Mouse (Mus musculus): ENCODE measurements around the gene Unc13d. TPM values are rescaled to one million over a fixed set of nuclear protein-coding genes. Genes with fewer than 3 reads are reported as not detected.
"Not testable (repeated sequence)": the region's sequence is repeated elsewhere in the genome, so short reads cannot be mapped to it uniquely, and the experiment has no call there.

Gene Unc13d
- 13.6 and 15.8 TPM in 2 replicates for total RNA-seq (2015)
- 15.5 and 26.1 TPM in 2 replicates for total RNA-seq (2017)

- peak; percentile 62 for ATAC-seq (replicated peaks; ENCODE audit: poor library complexity)
Measured at GRCm38 (mm10) chr11:116077446-116078204, at the start of gene Unc13d. Gene Unc13d, minus strand, starts transcription at chr11:116077961.

GRCm38 (mm10) chr11:116126261-116126660 lies 48.5 kb upstream of the Unc13d start:
- ATAC-seq (replicated peaks; ENCODE audit: poor library complexity) = no peak

GRCm38 (mm10) chr11:116121731-116122245 lies 44.0 kb upstream of the Unc13d start:
- ATAC-seq (replicated peaks; ENCODE audit: poor library complexity) = not testable (repeated sequence)

- 0 out of 2 replicates have a peak, but pooled peaks have one; percentile 48 for ATAC-seq (replicated peaks; ENCODE audit: poor library complexity)
Measured at GRCm38 (mm10) chr11:116117819-116118218, 40.1 kb upstream of the Unc13d start.

- ATAC-seq (replicated peaks; ENCODE audit: poor library complexity) = peak; percentile 91
Measured at GRCm38 (mm10) chr11:116117241-116117640, 39.5 kb upstream of the Unc13d start.

GRCm38 (mm10) chr11:116111611-116112203 lies 33.9 kb upstream of the Unc13d start:
- ATAC-seq (replicated peaks; ENCODE audit: poor library complexity) = no peak

GRCm38 (mm10) chr11:116111067-116111466 lies 33.3 kb upstream of the Unc13d start:
- ATAC-seq (replicated peaks; ENCODE audit: poor library complexity) = no peak

GRCm38 (mm10) chr11:116110540-116110939 lies 32.8 kb upstream of the Unc13d start:
- ATAC-seq (replicated peaks; ENCODE audit: poor library complexity) = peak; percentile 32

- 0 out of 2 replicates have a peak, but pooled peaks have one; percentile 13 for ATAC-seq (replicated peaks; ENCODE audit: poor library complexity)
Measured at GRCm38 (mm10) chr11:116110131-116110530, 32.4 kb upstream of the Unc13d start.

GRCm38 (mm10) chr11:116109441-116110081 lies 31.8 kb upstream of the Unc13d start:
- peak; percentile 54 for ATAC-seq (replicated peaks; ENCODE audit: poor library complexity)

GRCm38 (mm10) chr11:116108464-116109137 lies 30.8 kb upstream of the Unc13d start:
- 0 out of 2 replicates have a peak, but pooled peaks have one; percentile 8 for ATAC-seq (replicated peaks; ENCODE audit: poor library complexity)

- no peak for ATAC-seq (replicated peaks; ENCODE audit: poor library complexity)
Measured at GRCm38 (mm10) chr11:116107777-116108285, 30.1 kb upstream of the Unc13d start.

GRCm38 (mm10) chr11:116106963-116107776 lies 29.4 kb upstream of the Unc13d start:
- ATAC-seq (replicated peaks; ENCODE audit: poor library complexity) = no peak

- ATAC-seq (replicated peaks; ENCODE audit: poor library complexity) = no peak
Measured at GRCm38 (mm10) chr11:116106154-116106962, 28.6 kb upstream of the Unc13d start.

- ATAC-seq (replicated peaks; ENCODE audit: poor library complexity) = no peak
Measured at GRCm38 (mm10) chr11:116105065-116105464, 27.3 kb upstream of the Unc13d start.

- ATAC-seq (replicated peaks; ENCODE audit: poor library complexity) = 0 out of 2 replicates have a peak, but pooled peaks have one; percentile 8
Measured at GRCm38 (mm10) chr11:116104006-116104646, 26.4 kb upstream of the Unc13d start.

GRCm38 (mm10) chr11:116103572-116103971 lies 25.8 kb upstream of the Unc13d start:
- ATAC-seq (replicated peaks; ENCODE audit: poor library complexity) = no peak

GRCm38 (mm10) chr11:116102472-116102871 lies 24.7 kb upstream of the Unc13d start:
- ATAC-seq (replicated peaks; ENCODE audit: poor library complexity) = no peak

Measured in megakaryocyte progenitor cell, adult 5-6 weeks (primary cell).